Mouse (Mus musculus) thymus, adult 2 months (tissue): ENCODE data around the gene Mtr.

Experiments
- CTCF ChIP-seq: fragments of 200-500 bp; IDR thresholded peaks from 2 replicates; pipeline ENCODE4 v1.5.1; 2012; ENCODE audit warnings: mild to moderate bottlenecking, control low read depth, low read length, moderate library complexity, borderline replicate concordance; ENCODE audit not compliant: control insufficient read depth, poor library complexity, insufficient read depth; ENCODE audit errors: extremely low read depth
- POLR2A ChIP-seq: fragments of 200-500 bp; IDR thresholded peaks from 2 replicates; pipeline ENCODE4 v1.6.1; 2012; ENCODE audit warnings: mild to moderate bottlenecking, low read length, control low read depth, moderate library complexity; ENCODE audit not compliant: control insufficient read depth, poor library complexity, insufficient read depth; ENCODE audit errors: extremely low read depth

DNA sequence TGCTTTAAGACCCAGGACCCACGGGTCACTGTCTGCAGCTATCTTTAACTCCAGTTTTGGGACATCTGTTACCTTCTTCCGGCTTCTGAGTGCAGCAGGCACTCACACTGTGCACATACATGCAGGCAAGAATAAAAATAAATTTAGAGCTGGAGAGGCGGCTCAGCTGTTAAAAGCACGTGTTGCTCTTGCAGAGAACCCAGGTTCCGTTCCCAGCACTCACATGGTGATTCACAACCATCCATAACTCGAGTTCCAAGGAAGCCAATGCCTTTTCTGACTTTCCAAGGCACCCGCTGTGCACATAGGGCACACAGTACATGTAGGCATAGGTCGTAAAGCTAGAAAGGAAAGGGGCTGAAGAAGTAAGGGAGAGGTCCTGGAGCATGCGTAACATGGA, 90.6 kb downstream of the Mtr start:
- TF ChIP-seq CTCF (no peak), POLR2A (no peak)
